Comparison of ENCODE assay signal across 7 mouse cellular contexts in genomic region chr15:78844791-78845190, GRCm38 (mm10). TPM values are rescaled to one million over a fixed set of nuclear protein-coding genes. Genes with fewer than 3 reads are reported as not detected.
A peak's percentile ranks its signal among the peaks of the same experiment; 100 is the strongest.
DNase-seq lines count a peak whose midpoint lies in the region; ATAC-seq and TF ChIP-seq lines count a peak whose summit lies in the region.

No protein-coding gene starts in this region.

- TF ChIP-seq CTCF in Patski (IDR thresholded peaks at IDR 0.05) = no peak
- TF ChIP-seq CTCF in heart, adult 2 months (IDR thresholded peaks at IDR 0.05) = peak; percentile 32

- H3K79me2 ChIP-seq in heart, adult 2 months (replicated peaks; ENCODE audit: control insufficient read depth, insufficient read depth, low read length) = peaks cover 13% of the 10 kb centered on the region

- CTCF ChIA-PET in Patski (lab: Charles Lee) = interaction anchor here (0.9 to 15.7 kb wide), 4 partner anchors 8 to 24 kb away, joined by 3 to 144 read pairs (median 4); no protein-coding TSS in a partner anchor

- peak overlapping the region; percentile 99 for H3K9ac ChIP-seq in heart, adult 2 months (ENCODE audit: low read depth, low read length)
- H3K9ac ChIP-seq in lung, embryonic 15.5 days = peak overlapping the region; percentile 96

- intact Hi-C loops in heart, adult 2 months (cut with DNase I) = no loop called here

- peak overlapping the region; percentile 57 for H3K4me3 ChIP-seq in heart, adult 2 months
- peak overlapping the region; percentile 66 for H3K4me3 ChIP-seq in lung, embryonic 15.5 days

- H3K36me3 ChIP-seq in heart, adult 2 months (ENCODE audit: control insufficient read depth, insufficient read depth, low read length) = peaks cover 20% of the 10 kb centered on the region
- peaks cover 30% of the 10 kb centered on the region for H3K36me3 ChIP-seq in lung, embryonic 15.5 days

- ATAC-seq in Patski = peak; percentile 44
- no peak for ATAC-seq in lung, embryonic 15.5 days (ENCODE audit: borderline replicate concordance, extremely low read depth, low FRiP score, low TSS enrichment)
- no peak for ATAC-seq in megakaryocyte, adult 5-6 weeks (ENCODE audit: poor library complexity, severe bottlenecking)

- peak; percentile 72 for TF ChIP-seq POLR2A in heart, adult 2 months (IDR thresholded peaks at IDR 0.05; ENCODE audit: insufficient read depth, low read depth, low read length)

- peak overlapping the region; percentile 75 for H3K4me2 ChIP-seq in lung, embryonic 15.5 days

- in situ Hi-C loops in Patski (cut with MboI; ENCODE audit: low pct_unique_long_range_greater_than_20kb) = no loop called here

- H3K4me1 ChIP-seq in heart, adult 2 months (ENCODE audit: control insufficient read depth, insufficient read depth, low read length) = peaks cover 34% of the 10 kb centered on the region
- peaks cover 87% of the 10 kb centered on the region for H3K4me1 ChIP-seq in lung, embryonic 15.5 days

- no peaks in the 10 kb centered on the region for H3K27me3 ChIP-seq in Patski
- H3K27me3 ChIP-seq in heart, adult 2 months (ENCODE audit: control insufficient read depth, insufficient read depth, low read length) = no peaks in the 10 kb centered on the region
- no peaks in the 10 kb centered on the region for H3K27me3 ChIP-seq in lung, embryonic 15.5 days

- peak overlapping the region; percentile 100 for H3K27ac ChIP-seq in heart, adult 2 months
- H3K27ac ChIP-seq in lung, embryonic 15.5 days = peak overlapping the region; percentile 98

- 0 out of 2 replicates have a peak, but pooled peaks have one; percentile 33 for TF ChIP-seq EP300 in heart, adult 2 months (IDR thresholded peaks at IDR 0.05; ENCODE audit: insufficient read depth, low read depth, low read length)

- no peaks in the 10 kb centered on the region for H3K9me3 ChIP-seq in lung, embryonic 15.5 days

- 18% methylated on average over 9 of the region's 9 CpGs for WGBS in heart, adult 2 months
- 9% methylated on average over 9 of the region's 9 CpGs for WGBS in lung, embryonic 15.5 days

- POLR2A ChIA-PET in Patski (lab: Charles Lee) = interaction anchor here (0.8 to 2.7 kb wide), 6 partner anchors 12 to 42 kb away, joined by 3 to 27 read pairs (median 3); partner anchors contain the start of gene Card10

- peak; percentile 95 for DNase-seq in 3T3-L1 (ENCODE audit: low read depth, low spot score)
- DNase-seq in Patski (ENCODE audit: low read depth, low spot score) = peak; percentile 94
- DNase-seq in heart, adult 2 months = peak; percentile 79 to 83
- DNase-seq in kidney, adult 11 months = peak; percentile 69
- no peak for DNase-seq in T-cell, adult 2 months (ENCODE audit: low spot score)

RNA-seq across cellular contexts. Expression of gene Cdc42ep1, which starts 2.4 kb away (rescaled TPM):
- 111 TPM for polyA plus RNA-seq in Patski (2021)
- 10 to 100 TPM; 30.8 to 37.1 TPM for total RNA-seq in heart, adult 2 months (2021)
- polyA plus RNA-seq in heart, adult 2 months (2012; rRNA removed) = 62.3 and 71.8 TPM in 2 replicates
- 105 and 109 TPM in 2 replicates for polyA plus RNA-seq in lung, embryonic 15.5 days (2015; fragmentation: Nextera tagmentation; extraction: Ambion mirVana)
- not detected in 2 replicates for total RNA-seq in megakaryocyte, adult 5-6 weeks (2015)
- 0.26 TPM in 1 of 2 replicates, not detected in the other for total RNA-seq in megakaryocyte, adult 5-6 weeks (2017)

RNA-seq across cellular contexts. Expression of gene Lgals2, which starts 10.5 kb away (rescaled TPM):
- 0.90 TPM for polyA plus RNA-seq in Patski (2021)
- not detected for total RNA-seq in heart, adult 2 months (2021)
- polyA plus RNA-seq in heart, adult 2 months (2012; rRNA removed) = 0.59 and 1.5 TPM in 2 replicates
- 0.69 and 0.72 TPM in 2 replicates for polyA plus RNA-seq in lung, embryonic 15.5 days (2015; fragmentation: Nextera tagmentation; extraction: Ambion mirVana)
- total RNA-seq in megakaryocyte, adult 5-6 weeks (2015) = not detected in 2 replicates
- 0.26 TPM in 1 of 2 replicates, not detected in the other for total RNA-seq in megakaryocyte, adult 5-6 weeks (2017)

RNA-seq across cellular contexts. Expression of gene Gga1, which starts 32.2 kb away (rescaled TPM):
- 60.7 TPM for polyA plus RNA-seq in Patski (2021)
- 10 to 100 TPM; 42.2 to 44.4 TPM for total RNA-seq in heart, adult 2 months (2021)
- polyA plus RNA-seq in heart, adult 2 months (2012; rRNA removed) = 44.7 and 52.7 TPM in 2 replicates
- 54.0 and 56.2 TPM in 2 replicates for polyA plus RNA-seq in lung, embryonic 15.5 days (2015; fragmentation: Nextera tagmentation; extraction: Ambion mirVana)
- 46.0 and 52.6 TPM in 2 replicates for total RNA-seq in megakaryocyte, adult 5-6 weeks (2015)
- 20.8 and 28.9 TPM in 2 replicates for total RNA-seq in megakaryocyte, adult 5-6 weeks (2017)

RNA-seq across cellular contexts. Expression of gene Card10, which starts 41.9 kb away (rescaled TPM):
- polyA plus RNA-seq in Patski (2021) = 22.6 TPM
- 10 to 100 TPM; 15.0 to 17.0 TPM for total RNA-seq in heart, adult 2 months (2021)
- 22.3 and 28.5 TPM in 2 replicates for polyA plus RNA-seq in heart, adult 2 months (2012; rRNA removed)
- 7.1 and 7.6 TPM in 2 replicates for polyA plus RNA-seq in lung, embryonic 15.5 days (2015; fragmentation: Nextera tagmentation; extraction: Ambion mirVana)
- total RNA-seq in megakaryocyte, adult 5-6 weeks (2015) = 2.3 and 2.7 TPM in 2 replicates
- total RNA-seq in megakaryocyte, adult 5-6 weeks (2017) = 0.92 and 1.1 TPM in 2 replicates

RNA-seq across cellular contexts. Expression of gene Gm49510, which starts 54.7 kb away (rescaled TPM):
- polyA plus RNA-seq in Patski (2021) = 0.14 TPM
- total RNA-seq in heart, adult 2 months (2021) = not detected
- polyA plus RNA-seq in heart, adult 2 months (2012; rRNA removed) = 0.04 TPM in 1 of 2 replicates, not detected in the other
- 0.18 and 0.60 TPM in 2 replicates for polyA plus RNA-seq in lung, embryonic 15.5 days (2015; fragmentation: Nextera tagmentation; extraction: Ambion mirVana)
- total RNA-seq in megakaryocyte, adult 5-6 weeks (2015) = not detected in 2 replicates
- 1.1 and 2.0 TPM in 2 replicates for total RNA-seq in megakaryocyte, adult 5-6 weeks (2017)
